In the genomic region with DNA sequence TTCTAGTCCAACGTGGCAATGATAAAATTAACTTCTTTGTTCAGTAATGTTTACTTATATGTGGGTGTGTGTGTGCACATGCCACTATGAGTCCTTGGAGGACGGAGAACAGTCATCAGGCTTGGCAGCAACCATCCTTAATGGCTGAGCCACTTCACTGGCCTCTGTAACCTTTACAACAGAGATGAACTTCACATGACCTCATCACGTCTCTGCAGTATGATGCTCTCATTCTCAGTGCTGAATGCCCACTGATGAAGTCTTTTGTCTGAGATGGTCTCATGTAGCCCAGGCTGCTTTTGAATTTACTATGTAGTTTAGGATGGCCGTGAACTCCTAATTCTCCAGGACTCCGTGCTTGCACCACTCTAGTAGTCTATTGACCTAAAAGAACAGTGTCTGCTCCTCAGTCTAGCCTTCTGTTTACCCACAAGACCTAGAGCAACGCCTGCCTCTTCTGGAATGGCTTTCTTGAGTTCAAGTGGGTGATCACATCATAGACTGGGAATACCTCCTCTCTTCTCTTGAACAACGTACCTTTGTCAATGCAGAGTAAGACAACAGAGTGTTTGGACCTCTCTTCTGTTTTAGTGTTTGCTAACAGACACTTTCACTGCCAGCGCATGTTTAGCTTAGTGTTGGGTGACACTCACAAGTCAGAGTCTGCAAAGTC, we compare ENCODE assay signal across 26 mouse cellular contexts.
DNase-seq lines count a peak whose midpoint lies in the region; ATAC-seq and TF ChIP-seq lines count a peak whose summit lies in the region.
"Had no signal": no experiment of that assay in that cellular context is flagged by ENCODE, and none has a peak within 500 bp of the region (broad histone marks: within the 10 kb centered on the region; RNA-seq: fewer than 3 reads in every experiment).

No protein-coding gene starts in this region.

- no peaks in the 10 kb centered on the region for H3K27me3 ChIP-seq in lung, postnatal 0 days (replicated peaks; ENCODE audit: insufficient read depth, low read length)
- H3K27me3 ChIP-seq in hindbrain, embryonic 10.5 days (ENCODE audit: insufficient read depth, poor library complexity, severe bottlenecking) = no peaks in the 10 kb centered on the region
- H3K27me3 ChIP-seq: embryonic facial prominence, embryonic 15.5 days; forebrain, embryonic 15.5 days; heart, embryonic 13.5 days; liver, embryonic 15.5 days; midbrain, embryonic 12.5 days; neural tube, embryonic 15.5 days had no signal

- no peaks in the 10 kb centered on the region for H3K9me3 ChIP-seq in lung, postnatal 0 days (ENCODE audit: low read length)
- no peaks in the 10 kb centered on the region for H3K9me3 ChIP-seq in hindbrain, embryonic 10.5 days
- H3K9me3 ChIP-seq: embryonic facial prominence, embryonic 15.5 days; forebrain, embryonic 15.5 days; heart, embryonic 13.5 days; limb, embryonic 10.5 days; liver, embryonic 15.5 days; midbrain, embryonic 12.5 days; neural tube, embryonic 15.5 days had no signal

- peak; percentile 57 to 84 for DNase-seq in adrenal gland, adult (ENCODE audit: inconsistent age in 2 of 2, low spot score in 1 of 2)
- no peak for DNase-seq in adrenal gland, postnatal 25 days
- peak; percentile 52 for DNase-seq in ES-CJ7 (ENCODE audit: low read depth, low spot score)
- DNase-seq in adrenal gland, postnatal 14 days = peak; percentile 55
- peak; percentile 70 for DNase-seq in lung, postnatal 0 days (ENCODE audit: low spot score)
- no peak for DNase-seq in c-Kit-positive CD71-positive TER-119-positive erythroid progenitor cells, embryonic 14.5 days (ENCODE audit: low spot score)
- no peak for DNase-seq in spleen, adult 12 weeks (ENCODE audit: low spot score)
- DNase-seq in hindbrain, embryonic 10.5 days (ENCODE audit: low spot score) = no peak
- DNase-seq: cerebellum, adult 9-10 months; gastrocnemius, postnatal 10 days; heart, adult 18-20 months; heart, postnatal 14 days; kidney, adult 18-20 months; liver; spleen, adult 18-20 months; thymus, postnatal 14 days had no signal

- H3K4me1 ChIP-seq in lung, postnatal 0 days (ENCODE audit: insufficient read depth, low read depth, low read length) = no peaks in the 10 kb centered on the region
- no peaks in the 10 kb centered on the region for H3K4me1 ChIP-seq in hindbrain, embryonic 10.5 days (replicated peaks)
- H3K4me1 ChIP-seq: embryonic facial prominence, embryonic 15.5 days; forebrain, embryonic 15.5 days; heart, embryonic 13.5 days; limb, embryonic 10.5 days; liver, embryonic 15.5 days; midbrain, embryonic 12.5 days; neural tube, embryonic 15.5 days had no signal

- no peak overlapping the region for H3K4me3 ChIP-seq in lung, postnatal 0 days (ENCODE audit: low read depth, low read length)
- H3K4me3 ChIP-seq in hindbrain, embryonic 10.5 days = no peak overlapping the region
- H3K4me3 ChIP-seq: embryonic facial prominence, embryonic 15.5 days; forebrain, embryonic 15.5 days; heart, embryonic 13.5 days; limb, embryonic 10.5 days; liver, embryonic 15.5 days; midbrain, embryonic 12.5 days; neural tube, embryonic 15.5 days had no signal

- TF ChIP-seq EP300 in lung, postnatal 0 days (IDR thresholded peaks at IDR 0.05) = peak; percentile 73

- WGBS in lung, postnatal 0 days = 31% methylated on average over 8 of the region's 8 CpGs
- 81% methylated on average over 8 of the region's 8 CpGs for WGBS in hindbrain, embryonic 10.5 days

- H3K36me3 ChIP-seq in lung, postnatal 0 days (ENCODE audit: insufficient read depth, low read length) = no peaks in the 10 kb centered on the region
- no peaks in the 10 kb centered on the region for H3K36me3 ChIP-seq in hindbrain, embryonic 10.5 days
- H3K36me3 ChIP-seq: embryonic facial prominence, embryonic 15.5 days; forebrain, embryonic 15.5 days; heart, embryonic 13.5 days; limb, embryonic 10.5 days; liver, embryonic 15.5 days; midbrain, embryonic 12.5 days; neural tube, embryonic 15.5 days had no signal

- no peak overlapping the region for H3K9ac ChIP-seq in lung, postnatal 0 days (replicated peaks; ENCODE audit: low read depth)
- H3K9ac ChIP-seq: embryonic facial prominence, embryonic 15.5 days; forebrain, embryonic 15.5 days; heart, embryonic 13.5 days; hindbrain, embryonic 14.5 days; liver, embryonic 15.5 days; midbrain, embryonic 12.5 days; neural tube, embryonic 15.5 days had no signal

- no peak for TF ChIP-seq CTCF in lung, postnatal 0 days (IDR thresholded peaks at IDR 0.05)

- no peak overlapping the region; the same call in 1 of the 2 replicates for H3K4me2 ChIP-seq in lung, postnatal 0 days (replicated peaks; ENCODE audit: low read depth, low read length)
- H3K4me2 ChIP-seq: embryonic facial prominence, embryonic 15.5 days; forebrain, embryonic 15.5 days; heart, embryonic 13.5 days; hindbrain, embryonic 14.5 days; liver, embryonic 15.5 days; midbrain, embryonic 12.5 days; neural tube, embryonic 15.5 days had no signal

- ATAC-seq in lung, postnatal 0 days = peak; percentile 85
- ATAC-seq: forebrain, embryonic 15.5 days; inflammation-experienced regulatory T-cells, adult 6 months had no signal

- peak overlapping the region; percentile 33; the same call in 1 of the 2 replicates for H3K27ac ChIP-seq in lung, postnatal 0 days (ENCODE audit: low read length)
- no peak overlapping the region for H3K27ac ChIP-seq in hindbrain, embryonic 10.5 days
- H3K27ac ChIP-seq: embryonic facial prominence, embryonic 15.5 days; forebrain, embryonic 15.5 days; heart, embryonic 13.5 days; hindbrain, embryonic 14.5 days; kidney, postnatal 0 days; limb, embryonic 10.5 days; liver, embryonic 15.5 days; midbrain, embryonic 12.5 days; neural tube, embryonic 15.5 days had no signal

Comparison
In these comparisons a context has a peak if more than half of its experiments do, and no peak if none do; other contexts are left out.
1. DNase-seq: peak in adrenal gland, adult (2 of 2), ES-CJ7 (single experiment), adrenal gland, postnatal 14 days (single experiment) and lung, postnatal 0 days (single experiment); none in adrenal gland, postnatal 25 days (single experiment), c-Kit-positive CD71-positive TER-119-positive erythroid progenitor cells, embryonic 14.5 days (single experiment), spleen, adult 12 weeks (single experiment) and hindbrain, embryonic 10.5 days (single experiment).